Mouse (Mus musculus) hindbrain, embryonic 13.5 days (tissue): ENCODE results near the gene Dock4. TPM values are rescaled to one million over a fixed set of nuclear protein-coding genes. Genes with fewer than 3 reads are reported as not detected.

ENCODE experiments used
- ATAC-seq: fragments of 200-750 bp; cut with Nextera tagmentation; 2 replicates; pipeline ENCODE4 v1.8.0; 2017; ENCODE audit warnings: moderate TSS enrichment; ENCODE audit not compliant: low FRiP score
- H3K27ac ChIP-seq: fragments of 300-500 bp; sonication (generic); 2 replicates; pipeline ENCODE4 v1.5.1; 2015; ENCODE audit warnings: inconsistent platforms, mild to moderate bottlenecking, moderate library complexity
- H3K27me3 ChIP-seq: fragments of 300-500 bp; sonication (generic); 2 replicates; pipeline ENCODE4 v1.6.1; 2015; ENCODE audit warnings: mild to moderate bottlenecking, inconsistent platforms
- H3K36me3 ChIP-seq: fragments of 300-500 bp; sonication (generic); 2 replicates; pipeline ENCODE4 v1.6.1; 2015; ENCODE audit warnings: mild to moderate bottlenecking, inconsistent platforms
- H3K4me1 ChIP-seq: fragments of 300-500 bp; sonication (generic); replicated peaks from 2 replicates; pipeline ENCODE4 v1.6.1; 2015; ENCODE audit warnings: inconsistent platforms
- H3K4me2 ChIP-seq: fragments of 300-500 bp; sonication (generic); 2 replicates; pipeline ENCODE4 v1.6.1; 2015; ENCODE audit warnings: inconsistent platforms, mild to moderate bottlenecking, moderate library complexity
- H3K4me3 ChIP-seq: fragments of 300-500 bp; sonication (generic); 2 replicates; pipeline ENCODE4 v1.5.1; 2015; ENCODE audit warnings: mild to moderate bottlenecking, inconsistent platforms
- H3K9ac ChIP-seq: fragments of 300-500 bp; sonication (generic); 2 replicates; pipeline ENCODE4 v1.6.1; 2015; ENCODE audit warnings: mild to moderate bottlenecking, inconsistent platforms
- H3K9me3 ChIP-seq: fragments of 300-500 bp; sonication (generic); 2 replicates; pipeline ENCODE4 v1.6.1; 2016; ENCODE audit warnings: inconsistent platforms
- WGBS: fragments of 180-500 bp; shearing (Covaris S2); methylation state at CpG from one replicate; pipeline ENCODE4 v1.1.7; 2015; 5-methylcytosine and 5-hydroxymethylcytosine counted together
- polyA plus RNA-seq: library from polyadenylated mRNA; unstranded; fragments of >200 nt; fragmentation: Nextera tagmentation; extraction: Ambion mirVana; gene quantifications from 2 replicates; pipeline ENCODE4 v1.2.1, GENCODE M21; 2015

Dock4 gene
- polyA plus RNA-seq, 1 experiment from 2014 or later: 43.4 TPM

DNA sequence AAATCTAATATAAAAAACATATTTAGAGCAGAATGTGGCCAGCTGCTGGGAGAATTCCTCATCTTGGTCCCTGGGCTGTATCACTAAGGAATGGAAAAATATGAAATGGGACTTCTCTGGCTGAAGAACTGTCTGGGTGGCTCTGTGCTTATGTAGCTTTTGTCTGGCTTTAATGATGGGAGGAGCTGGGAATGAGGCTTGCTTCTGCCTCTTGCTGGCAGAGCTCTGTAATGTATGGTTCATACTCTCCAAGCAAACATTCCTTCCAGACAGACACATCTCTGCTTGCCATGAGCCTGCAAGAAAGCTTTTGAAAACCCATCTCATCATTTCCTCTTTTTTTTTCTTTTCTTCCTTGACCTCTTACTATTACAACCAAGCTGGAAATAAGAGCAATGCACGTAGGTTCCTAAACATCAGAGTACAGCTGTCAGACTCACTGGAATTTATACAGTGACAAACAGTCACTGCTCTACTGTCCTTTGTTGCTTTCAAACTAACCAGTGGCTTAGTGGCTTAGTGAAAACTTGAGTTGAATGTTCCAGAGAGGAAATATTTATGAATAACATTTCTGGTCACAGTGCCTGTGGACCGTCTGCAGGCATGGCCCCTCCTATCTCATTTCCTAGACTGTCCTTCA, 248.4 kb downstream of the Dock4 start:
- Histone ChIP-seq H3K9ac (no peak overlapping the region), H3K4me3 (no peak overlapping the region), H3K27me3 (no peaks in the 10 kb centered on the region), H3K27ac (peak overlapping the region; percentile 37; the same call in 1 of the 2 replicates), H3K4me1 (peaks cover 7% of the 10 kb centered on the region; the same call in 1 of the 2 replicates), H3K4me2 (no peak overlapping the region), H3K36me3 (peaks cover 6% of the 10 kb centered on the region; the same call in 1 of the 2 replicates), H3K9me3 (no peaks in the 10 kb centered on the region)
- no peak for ATAC-seq
- 80% methylated on average over 2 of the region's 2 CpGs for whole genome bisulfite sequencing

DNA sequence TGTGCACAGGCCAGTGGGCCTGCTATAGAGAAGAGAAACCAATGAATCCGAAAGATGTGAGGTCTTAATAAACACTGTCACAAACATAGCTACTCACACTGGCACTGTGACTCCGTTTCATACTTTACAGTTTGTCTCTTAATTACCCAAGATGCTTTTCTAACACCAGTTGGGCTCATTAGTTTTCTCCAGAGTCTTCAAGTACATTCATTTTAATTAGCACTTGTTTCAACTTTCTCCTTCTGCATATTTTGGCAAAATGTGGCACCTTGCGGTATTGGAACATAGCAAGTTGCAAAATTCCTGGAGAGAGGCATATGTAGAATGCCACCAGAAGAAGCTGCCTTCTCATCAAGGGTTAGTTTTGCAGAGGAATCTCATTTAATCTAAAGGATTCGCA, 252.6 kb downstream of the Dock4 start:
- no peak for ATAC-seq
- 92% methylated on average over 4 of the region's 4 CpGs for whole genome bisulfite sequencing

DNA sequence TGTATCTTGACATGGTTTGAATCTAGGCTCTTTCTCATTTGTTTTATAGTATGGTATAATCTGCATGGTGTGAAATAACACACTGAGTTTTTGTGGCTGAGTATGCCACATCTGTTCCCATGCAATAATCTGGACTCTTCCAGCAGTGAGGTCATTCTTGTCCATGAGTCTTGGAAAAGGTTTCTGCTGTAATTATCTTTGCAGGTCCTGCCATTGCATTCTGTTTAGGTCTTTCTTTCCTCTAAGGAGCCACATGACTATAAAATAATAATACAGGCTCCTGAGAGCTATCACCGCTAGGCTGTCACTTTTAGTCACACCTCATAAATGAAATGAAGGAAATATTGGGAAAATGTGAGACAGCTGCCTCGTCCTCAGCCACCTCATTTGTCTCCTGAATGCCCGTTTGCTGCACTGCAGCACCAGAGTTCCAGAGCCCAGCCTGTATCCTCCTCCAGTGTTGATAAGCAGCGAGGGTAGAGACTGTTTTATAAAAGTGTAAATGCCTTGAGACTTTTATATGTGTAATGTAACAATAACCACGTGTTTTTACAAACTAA, 256.6 kb downstream of the Dock4 start:
- no peak overlapping the region for H3K4me2 ChIP-seq
- 76% methylated on average over 5 of the region's 5 CpGs for WGBS

More for the DNA sequence above, 252.6 kb downstream of the Dock4 start:
- H3K4me3 ChIP-seq: no peak overlapping the region
- H3K36me3 ChIP-seq: peaks cover 8% of the 10 kb centered on the region
- H3K9ac ChIP-seq: no peak overlapping the region
- H3K9me3 ChIP-seq: no peaks in the 10 kb centered on the region
- no peaks in the 10 kb centered on the region for H3K27me3 ChIP-seq
- peaks cover 7% of the 10 kb centered on the region; the same call in 1 of the 2 replicates for H3K4me1 ChIP-seq
- H3K4me2 ChIP-seq: no peak overlapping the region
- H3K27ac ChIP-seq: no peak overlapping the region

DNA sequence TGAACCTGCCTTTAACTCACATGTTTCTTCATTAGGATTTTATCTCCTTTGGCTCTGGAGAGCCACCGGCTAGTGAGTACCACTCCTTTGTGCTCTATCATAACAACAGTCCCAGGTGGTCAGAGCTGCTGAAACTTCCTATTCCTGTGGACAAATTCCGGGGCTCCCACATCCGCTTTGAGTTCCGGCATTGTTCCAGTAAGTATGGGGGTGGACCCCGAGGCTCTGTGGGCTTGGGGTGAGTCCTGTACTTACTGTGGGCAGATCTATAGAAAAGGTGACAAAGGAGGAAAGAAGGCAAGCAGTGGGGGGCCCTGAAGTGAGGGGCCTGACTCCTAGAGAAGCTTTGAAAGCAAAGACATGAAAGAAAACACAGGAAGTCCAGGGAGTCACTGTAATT, 258.5 kb downstream of the Dock4 start:
- Histone ChIP-seq H3K4me2 (no peak overlapping the region), H3K27ac (no peak overlapping the region), H3K4me1 (no peaks in the 10 kb centered on the region), H3K36me3 (peaks cover 22% of the 10 kb centered on the region), H3K9me3 (no peaks in the 10 kb centered on the region), H3K4me3 (no peak overlapping the region), H3K9ac (no peak overlapping the region), H3K27me3 (no peaks in the 10 kb centered on the region)
- ATAC-seq: no peak
- 35% methylated on average over 5 of the region's 5 CpGs for WGBS

More for the DNA sequence above, 256.6 kb downstream of the Dock4 start:
- Histone ChIP-seq H3K9me3 (no peaks in the 10 kb centered on the region), H3K4me3 (no peak overlapping the region), H3K36me3 (peaks cover 19% of the 10 kb centered on the region), H3K27me3 (no peaks in the 10 kb centered on the region), H3K4me1 (no peaks in the 10 kb centered on the region), H3K9ac (no peak overlapping the region), H3K27ac (no peak overlapping the region)
- ATAC-seq: no peak

DNA sequence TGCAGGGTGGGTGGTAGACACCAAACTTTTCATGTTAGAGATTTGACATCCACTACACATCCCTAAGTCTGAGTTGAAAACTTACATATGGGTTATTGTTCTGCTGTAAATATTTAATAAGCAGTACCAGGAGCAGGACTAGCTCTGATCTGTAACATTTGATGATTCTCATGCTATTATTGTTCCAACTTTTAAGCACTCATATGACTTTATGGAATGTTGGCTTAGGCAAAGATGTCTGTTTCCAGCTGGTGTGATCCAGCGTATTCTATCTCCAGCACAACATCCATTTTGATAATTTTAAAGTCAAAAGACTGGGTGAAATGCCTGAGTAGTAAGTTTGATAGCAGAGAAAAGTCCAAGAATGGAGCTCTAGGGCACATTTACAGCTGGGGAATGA, 261.4 kb downstream of the Dock4 start:
- Histone ChIP-seq H3K9me3 (no peaks in the 10 kb centered on the region), H3K9ac (no peak overlapping the region), H3K4me2 (no peak overlapping the region), H3K27ac (no peak overlapping the region), H3K27me3 (no peaks in the 10 kb centered on the region), H3K36me3 (peaks cover 31% of the 10 kb centered on the region), H3K4me3 (no peak overlapping the region), H3K4me1 (no peaks in the 10 kb centered on the region)
- ATAC-seq: no peak
- WGBS: 96% methylated on average over 1 of the region's 1 CpGs

DNA sequence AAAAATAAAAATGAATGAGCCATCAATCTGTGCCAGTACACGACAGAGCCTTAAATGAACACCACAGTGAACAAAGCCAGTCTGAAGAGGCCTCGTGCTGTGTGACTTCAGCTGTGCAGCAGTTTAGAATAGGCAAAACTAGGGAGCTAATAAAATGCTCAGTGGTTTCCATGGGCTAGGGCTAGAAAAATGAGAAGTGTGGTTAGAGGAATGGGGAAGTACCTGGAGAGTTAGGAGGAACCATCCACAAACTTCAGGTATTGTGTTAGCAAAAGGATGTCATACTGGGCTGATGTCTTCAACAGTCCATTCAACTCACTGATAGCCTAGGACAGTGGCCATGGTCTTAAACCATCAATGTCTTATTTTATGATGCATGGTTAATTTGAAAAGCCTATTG, 263.3 kb downstream of the Dock4 start:
- Histone ChIP-seq H3K4me3 (no peak overlapping the region), H3K4me2 (no peak overlapping the region), H3K4me1 (no peaks in the 10 kb centered on the region; the same call in 1 of the 2 replicates), H3K9ac (no peak overlapping the region), H3K9me3 (no peaks in the 10 kb centered on the region), H3K27ac (no peak overlapping the region), H3K36me3 (peaks cover 35% of the 10 kb centered on the region), H3K27me3 (no peaks in the 10 kb centered on the region)
- no peak for ATAC-seq
- 70% methylated on average over 2 of the region's 2 CpGs for WGBS

DNA sequence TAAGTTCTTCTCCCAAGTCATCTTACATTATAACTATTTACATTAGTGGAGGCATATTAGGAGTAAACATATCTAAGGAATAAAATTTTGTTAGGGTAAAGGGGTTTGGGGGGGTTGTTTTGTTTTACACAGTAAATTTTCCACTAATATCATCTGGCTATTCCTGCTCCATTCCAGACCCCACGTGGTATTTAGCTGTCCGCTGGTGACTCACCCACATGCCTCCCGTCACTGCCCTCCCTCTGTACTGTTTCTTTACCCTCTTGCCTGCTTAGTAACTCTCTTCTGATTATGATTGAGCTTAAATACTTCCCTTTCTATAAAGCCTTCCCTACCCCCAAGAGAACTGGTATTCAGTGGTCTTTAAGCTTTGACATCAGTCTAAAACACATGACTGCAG, 266.5 kb downstream of the Dock4 start:
- H3K36me3 ChIP-seq: peaks cover 31% of the 10 kb centered on the region
- no peak overlapping the region for H3K4me3 ChIP-seq
- no peak overlapping the region for H3K9ac ChIP-seq
- no peak overlapping the region for H3K4me2 ChIP-seq
- H3K27me3 ChIP-seq: no peaks in the 10 kb centered on the region
- no peak for ATAC-seq
- H3K4me1 ChIP-seq: no peaks in the 10 kb centered on the region; the same call in 1 of the 2 replicates
- WGBS: 85% methylated on average over 3 of the region's 3 CpGs
- no peak overlapping the region for H3K27ac ChIP-seq
- no peaks in the 10 kb centered on the region for H3K9me3 ChIP-seq

DNA sequence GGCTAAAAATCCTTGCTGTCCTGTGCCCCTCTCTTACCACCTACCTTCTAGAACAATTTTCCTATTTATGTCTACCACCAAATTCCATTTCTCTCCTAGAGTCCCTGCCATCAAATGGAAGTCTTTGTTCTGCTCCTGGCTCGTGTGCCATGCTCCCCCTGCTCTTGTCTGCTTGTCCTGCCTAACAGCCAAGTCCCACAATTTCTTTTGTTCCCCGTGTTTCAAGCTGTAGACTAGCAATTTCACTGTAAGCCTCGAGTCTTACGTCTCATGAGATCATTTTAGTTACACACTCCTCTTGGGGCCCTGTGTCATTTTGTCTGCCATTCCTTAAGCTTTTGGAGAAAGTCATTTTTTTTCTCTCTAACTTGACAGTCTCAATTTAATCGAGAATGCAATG, 268.5 kb downstream of the Dock4 start:
- no peak for ATAC-seq
- no peaks in the 10 kb centered on the region for H3K27me3 ChIP-seq
- no peaks in the 10 kb centered on the region for H3K9me3 ChIP-seq
- no peak overlapping the region for H3K9ac ChIP-seq
- peak overlapping the region; percentile 5; the same call in 1 of the 2 replicates for H3K27ac ChIP-seq
- peaks cover 31% of the 10 kb centered on the region for H3K36me3 ChIP-seq
- no peak overlapping the region for H3K4me3 ChIP-seq
- H3K4me2 ChIP-seq: no peak overlapping the region
- 40% methylated on average over 5 of the region's 5 CpGs for WGBS
- H3K4me1 ChIP-seq: no peaks in the 10 kb centered on the region; the same call in 1 of the 2 replicates

DNA sequence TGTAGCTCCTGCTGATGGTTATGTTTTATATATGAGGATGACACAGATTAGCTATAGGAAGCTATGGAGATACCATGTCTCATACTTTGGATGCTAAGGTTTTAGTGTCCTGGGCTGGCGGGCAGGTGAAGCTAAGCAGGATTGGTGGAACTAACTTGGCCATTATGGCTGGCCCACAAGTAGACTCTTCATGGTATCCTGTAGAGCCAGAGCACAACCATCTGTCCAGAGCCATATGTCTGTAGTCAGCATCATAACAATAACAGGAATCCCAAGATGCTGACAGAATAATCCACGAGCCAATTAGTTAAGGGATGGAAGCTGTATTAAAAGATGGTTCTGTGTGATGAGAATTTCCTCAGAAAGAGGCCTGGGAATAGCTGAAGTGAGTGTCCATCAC, 269.4 kb downstream of the Dock4 start:
- WGBS: 87% methylated on average over 2 of the region's 2 CpGs
- no peaks in the 10 kb centered on the region for H3K27me3 ChIP-seq
- no peak for ATAC-seq

DNA sequence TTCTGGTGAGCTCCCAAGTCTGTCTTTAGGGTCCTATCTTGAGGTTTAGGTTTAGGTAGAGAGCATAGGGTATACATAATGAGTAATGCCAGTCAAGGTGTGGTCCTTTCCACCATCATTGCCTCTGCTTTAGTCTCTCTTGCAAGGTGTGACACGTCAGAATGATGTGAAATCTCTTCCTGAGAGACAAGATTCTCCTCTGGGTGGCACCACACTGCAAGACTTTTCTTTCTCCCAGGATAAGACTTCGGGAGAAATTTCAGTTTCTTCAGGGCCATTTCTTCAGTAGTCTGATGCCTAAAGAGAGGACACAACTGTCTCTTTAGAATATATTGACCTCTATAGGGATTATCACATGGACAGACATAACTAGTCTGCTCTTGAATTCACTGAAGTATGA, 282.6 kb downstream of the Dock4 start:
- H3K9me3 ChIP-seq: no peaks in the 10 kb centered on the region
- no peak overlapping the region for H3K4me3 ChIP-seq
- H3K27ac ChIP-seq: no peak overlapping the region
- no peak overlapping the region for H3K9ac ChIP-seq
- H3K4me1 ChIP-seq: no peaks in the 10 kb centered on the region
- no peak overlapping the region for H3K4me2 ChIP-seq
- peaks cover 28% of the 10 kb centered on the region for H3K36me3 ChIP-seq
- WGBS: 78% methylated on average over 2 of the region's 2 CpGs
- no peak for ATAC-seq
- H3K27me3 ChIP-seq: no peaks in the 10 kb centered on the region

More for the DNA sequence above, 269.4 kb downstream of the Dock4 start:
- Histone ChIP-seq H3K27ac (no peak overlapping the region), H3K9me3 (peaks cover 4% of the 10 kb centered on the region), H3K4me3 (no peak overlapping the region), H3K4me2 (no peak overlapping the region), H3K36me3 (peaks cover 33% of the 10 kb centered on the region), H3K4me1 (no peaks in the 10 kb centered on the region; the same call in 1 of the 2 replicates), H3K9ac (no peak overlapping the region)

DNA sequence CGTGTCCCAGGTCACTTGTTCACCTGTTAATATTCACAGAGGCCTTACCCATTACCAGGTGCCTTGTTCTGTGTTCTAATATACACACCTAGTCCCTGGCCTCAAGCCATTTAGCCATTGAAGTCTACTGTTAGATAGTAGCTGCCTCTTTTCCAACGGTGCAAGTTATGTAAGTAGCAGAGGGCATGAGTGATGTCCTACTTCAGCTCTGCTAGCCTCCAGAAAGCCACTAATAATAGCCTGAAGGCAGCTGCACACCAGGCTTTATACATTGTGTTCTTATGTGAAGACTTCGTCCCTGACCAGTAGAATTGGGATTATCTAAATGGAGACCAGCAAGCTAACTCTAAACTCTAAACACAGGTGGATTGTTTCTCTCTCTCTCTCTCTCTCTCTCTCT, 285.0 kb downstream of the Dock4 start:
- no peaks in the 10 kb centered on the region for H3K9me3 ChIP-seq
- H3K27ac ChIP-seq: no peak overlapping the region
- WGBS: 88% methylated on average over 3 of the region's 3 CpGs
- peaks cover 31% of the 10 kb centered on the region for H3K36me3 ChIP-seq
- no peak overlapping the region for H3K4me2 ChIP-seq
- no peak overlapping the region for H3K9ac ChIP-seq
- ATAC-seq: no peak
- H3K4me1 ChIP-seq: no peaks in the 10 kb centered on the region
- H3K4me3 ChIP-seq: no peak overlapping the region
- no peaks in the 10 kb centered on the region for H3K27me3 ChIP-seq

DNA sequence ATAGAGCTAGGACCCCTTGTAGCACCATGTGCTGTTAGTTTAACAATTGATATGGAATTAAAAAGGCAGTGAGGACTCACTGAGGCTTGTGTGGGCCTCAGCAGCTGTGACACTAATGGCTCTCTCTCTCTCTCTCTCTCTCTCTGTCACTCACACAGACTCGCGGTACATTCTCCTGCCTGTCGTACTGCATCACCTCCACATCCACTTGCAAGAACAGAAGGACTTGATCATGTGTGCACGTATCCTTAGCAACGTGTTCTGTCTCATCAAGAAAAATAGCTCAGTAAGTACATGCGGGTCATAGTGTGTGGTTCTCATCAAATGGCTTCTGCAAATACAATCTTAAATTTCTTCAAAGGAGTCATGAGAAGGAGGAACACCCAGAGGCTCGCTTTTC, 299.7 kb downstream of the Dock4 start:
- Histone ChIP-seq H3K4me1 (no peaks in the 10 kb centered on the region), H3K9ac (no peak overlapping the region), H3K36me3 (peaks cover 42% of the 10 kb centered on the region), H3K4me3 (no peak overlapping the region), H3K27ac (no peak overlapping the region), H3K4me2 (no peak overlapping the region), H3K27me3 (no peaks in the 10 kb centered on the region), H3K9me3 (no peaks in the 10 kb centered on the region)
- WGBS: 70% methylated on average over 7 of the region's 7 CpGs
- no peak for ATAC-seq

DNA sequence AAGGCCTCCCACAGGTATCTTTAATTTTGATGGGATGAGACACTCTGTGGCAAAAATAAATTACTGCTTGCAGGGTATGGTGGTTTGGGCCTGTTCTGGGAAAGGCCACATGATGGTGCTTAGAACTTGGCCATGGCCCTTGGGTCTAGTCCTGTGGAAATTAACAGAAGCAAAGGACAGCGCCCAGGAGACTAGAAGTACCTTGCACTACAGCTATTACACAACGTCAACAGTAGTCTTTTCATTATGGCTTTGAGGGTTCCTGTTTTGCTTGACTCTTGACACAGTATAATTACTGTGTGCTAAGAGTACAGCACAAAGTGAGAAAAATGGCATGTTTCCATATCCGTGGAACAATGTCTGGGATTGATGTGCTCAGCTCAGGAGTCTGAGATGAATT, 300.3 kb downstream of the Dock4 start:
- Histone ChIP-seq H3K9me3 (no peaks in the 10 kb centered on the region), H3K4me1 (no peaks in the 10 kb centered on the region), H3K36me3 (peaks cover 42% of the 10 kb centered on the region), H3K9ac (no peak overlapping the region), H3K27ac (no peak overlapping the region), H3K4me2 (no peak overlapping the region), H3K4me3 (no peak overlapping the region), H3K27me3 (no peaks in the 10 kb centered on the region)
- no peak for ATAC-seq
- 79% methylated on average over 3 of the region's 3 CpGs for WGBS
